Mouse (Mus musculus) ES-Bruce4 (cell line): ENCODE results near the gene Tubgcp2.

Experiments used
- CTCF ChIP-seq: IDR thresholded peaks from one replicate; pipeline ENCODE4 v1.8.1; 2011; ENCODE audit warnings: low read depth, low read length
- POLR2A ChIP-seq: IDR thresholded peaks from one replicate; pipeline ENCODE4 v1.8.1; 2011; ENCODE audit warnings: low read length; ENCODE audit not compliant: insufficient read depth

DNA sequence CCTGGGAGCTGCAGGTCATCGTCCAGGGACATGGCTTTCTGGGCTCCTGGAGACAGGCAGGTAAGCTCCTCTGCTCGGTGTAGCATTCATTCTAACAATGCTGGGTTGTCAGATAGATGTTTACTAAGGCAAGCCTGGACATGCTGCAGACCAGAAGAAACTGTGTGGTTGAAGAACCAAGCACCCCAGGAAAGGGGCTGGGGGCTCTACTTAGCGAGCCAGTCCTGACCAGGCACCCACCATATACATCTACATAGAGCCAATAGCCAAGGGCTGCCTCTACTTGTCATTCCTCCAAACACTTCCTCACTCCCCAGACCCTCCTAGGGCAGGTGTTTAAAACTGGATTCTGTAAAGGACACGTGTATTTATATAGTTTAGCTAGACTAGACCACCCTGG lies 42.3 kb downstream of the Tubgcp2 start:
- TF ChIP-seq POLR2A (no peak), CTCF (no peak)
